Mouse (Mus musculus) heart, postnatal 0 days (tissue): ENCODE measurements at regions not wholly inside any gene's neighbourhood (a gene's known extent, or its start where the extent isn't known, plus 50 kb on each side); places are given as distances from the start of the nearest gene placed in this dataset.
"Not testable (repeated sequence)": the region's sequence is repeated elsewhere in the genome, so short reads cannot be mapped to it uniquely, and the experiment has no call there.

Source experiments
- ATAC-seq: fragments of 200-750 bp; cut with Nextera tagmentation; 2 replicates; pipeline ENCODE4 v1.8.0; 2017; ENCODE audit warnings: low read depth, moderate number of reproducible peaks, moderate library complexity; ENCODE audit not compliant: insufficient read depth
- DNase-seq: peaks from one replicate; pipeline ENCODE4 v3.0.0-alpha.2; 2016; ENCODE audit warnings: low spot score
- H3K27ac ChIP-seq: fragments of 300-500 bp; sonication (generic); 2 replicates; pipeline ENCODE4 v1.5.1; 2014; ENCODE audit warnings: low read depth, mild to moderate bottlenecking
- H3K27me3 ChIP-seq: fragments of 300-500 bp; sonication (generic); 2 replicates; pipeline ENCODE4 v1.6.1; 2014; ENCODE audit warnings: low read length, mixed read lengths; ENCODE audit not compliant: control insufficient read depth, insufficient read depth
- H3K36me3 ChIP-seq: fragments of 300-500 bp; sonication (generic); replicated peaks from 2 replicates; pipeline ENCODE4 v1.6.1; 2014; ENCODE audit warnings: low read length, mixed read lengths; ENCODE audit not compliant: control insufficient read depth, insufficient read depth
- H3K4me1 ChIP-seq: fragments of 300-500 bp; sonication (generic); 2 replicates; pipeline ENCODE4 v1.6.1; 2014; ENCODE audit warnings: antibody characterized with exemption; ENCODE audit not compliant: control insufficient read depth, insufficient read depth
- H3K4me2 ChIP-seq: fragments of 300-500 bp; sonication (generic); 2 replicates; pipeline ENCODE4 v1.6.1; 2014; ENCODE audit warnings: low read depth, mild to moderate bottlenecking, low read length, moderate library complexity
- H3K4me3 ChIP-seq: fragments of 300-500 bp; sonication (generic); 2 replicates; pipeline ENCODE4 v1.5.1; 2014; ENCODE audit warnings: low read depth, low read length
- H3K9ac ChIP-seq: fragments of 300-500 bp; sonication (generic); replicated peaks from 2 replicates; pipeline ENCODE4 v1.6.1; 2014; ENCODE audit warnings: low read depth, low read length, mixed read lengths
- H3K9me3 ChIP-seq: fragments of 300-500 bp; sonication (generic); replicated peaks from 2 replicates; pipeline ENCODE4 v1.6.1; 2016; ENCODE audit warnings: low read length; ENCODE audit not compliant: control insufficient read depth
- CTCF ChIP-seq: IDR thresholded peaks from 2 replicates; pipeline ENCODE4 v1.5.1; 2016; ENCODE audit warnings: antibody characterized with exemption, control low read depth, low read depth
- EP300 ChIP-seq: IDR thresholded peaks from 2 replicates; pipeline ENCODE4 v1.6.1; 2016; ENCODE audit warnings: antibody characterized with exemption, low read depth
- WGBS: fragments of 180-500 bp; shearing (Covaris S2); extraction: QIAGEN DNeasy Blood & Tissue Kit; methylation state at CpG from one replicate; pipeline ENCODE4 v1.1.7; 2014; 5-methylcytosine and 5-hydroxymethylcytosine counted together

- Histone ChIP-seq H3K4me1 (no peaks in the 10 kb centered on the region), H3K27ac (no peak overlapping the region), H3K4me3 (no peak overlapping the region), H3K9ac (no peak overlapping the region), H3K36me3 (no peaks in the 10 kb centered on the region), H3K4me2 (no peak overlapping the region), H3K9me3 (0 out of 2 replicates have a peak, but pooled peaks cover 6% of the 10 kb centered on the region), H3K27me3 (no peaks in the 10 kb centered on the region)
- no peak for ATAC-seq
- TF ChIP-seq EP300 (no peak), CTCF (no peak)
- no peak for DNase-seq
Measured at GRCm38 (mm10) chr12:16349310-16349709, 261.5 kb downstream of the Lpin1 start.

GRCm38 (mm10) chr12:16344021-16344420 is 266.7 kb downstream of the Lpin1 start:
- 86% methylated on average over 3 of the region's 3 CpGs for WGBS
- no peaks in the 10 kb centered on the region for H3K9me3 ChIP-seq
- ATAC-seq (no peak), DNase-seq (no peak)
- no peak overlapping the region for H3K4me2 ChIP-seq
- H3K27me3 ChIP-seq = no peaks in the 10 kb centered on the region
- no peaks in the 10 kb centered on the region for H3K36me3 ChIP-seq
- H3K27ac ChIP-seq = no peak overlapping the region
- no peaks in the 10 kb centered on the region for H3K4me1 ChIP-seq
- H3K4me3 ChIP-seq = no peak overlapping the region
- no peak overlapping the region for H3K9ac ChIP-seq
- no peak for TF ChIP-seq CTCF
- TF ChIP-seq EP300 = no peak

DNA sequence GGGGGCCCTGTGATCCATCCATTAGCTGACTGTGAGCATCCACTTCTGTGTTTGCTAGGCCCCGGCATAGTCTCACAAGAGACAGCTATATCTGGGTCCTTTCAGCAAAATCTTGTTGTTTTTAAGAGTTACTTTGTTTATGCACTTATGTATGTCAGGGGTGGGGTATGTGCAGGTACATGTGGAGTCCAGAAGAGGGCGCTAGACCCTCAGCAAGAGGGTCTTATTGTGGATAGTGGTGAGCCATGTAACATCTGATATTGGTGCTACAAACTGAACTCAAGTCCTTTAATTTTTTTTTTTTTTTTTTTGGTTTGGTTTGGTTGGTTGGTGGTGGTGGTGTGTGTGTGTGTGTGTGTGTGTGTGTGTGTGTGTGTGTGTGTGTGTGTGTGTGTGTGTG is 268.7 kb downstream of the Lpin1 start:
- H3K4me1 ChIP-seq, ATAC-seq, H3K27ac ChIP-seq, DNase-seq, H3K36me3 ChIP-seq, H3K4me2 ChIP-seq, H3K27me3 ChIP-seq, H3K9me3 ChIP-seq, H3K9ac ChIP-seq, H3K4me3 ChIP-seq: not testable (repeated sequence)
- WGBS = 52% methylated on average over 2 of the region's 2 CpGs

DNA sequence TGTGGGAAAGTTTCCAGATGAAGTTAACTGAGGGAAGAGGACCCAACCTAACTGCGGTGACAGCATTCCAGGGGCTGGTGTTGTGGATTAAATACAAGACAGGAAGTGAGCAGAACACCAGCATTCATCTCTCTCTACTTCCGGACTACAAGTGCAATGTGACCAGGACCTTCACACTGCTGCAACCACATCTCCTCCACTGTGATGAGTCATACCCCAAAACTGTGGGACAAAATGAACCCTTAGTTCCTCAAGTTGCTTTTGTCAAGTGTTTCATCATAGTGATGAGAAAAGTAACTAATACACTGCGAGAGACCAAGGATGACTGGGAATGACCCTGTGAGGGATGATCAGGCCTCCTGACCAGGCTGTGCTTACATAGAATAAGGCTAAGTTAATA is 279.3 kb downstream of the Lpin1 start:
- WGBS = 78% methylated on average over 3 of the region's 3 CpGs
- H3K27me3 ChIP-seq = no peaks in the 10 kb centered on the region
- H3K9ac ChIP-seq = no peak overlapping the region
- H3K4me1 ChIP-seq = peaks cover 4% of the 10 kb centered on the region; the same call in 1 of the 2 replicates
- H3K4me2 ChIP-seq = no peak overlapping the region
- no peak overlapping the region for H3K4me3 ChIP-seq
- no peak overlapping the region for H3K27ac ChIP-seq
- TF ChIP-seq EP300 (no peak), CTCF (no peak)
- H3K36me3 ChIP-seq = no peaks in the 10 kb centered on the region
- no peaks in the 10 kb centered on the region for H3K9me3 ChIP-seq
- DNase-seq (no peak), ATAC-seq (no peak)

GRCm38 (mm10) chr12:16329129-16329528 is 281.6 kb downstream of the Lpin1 start:
- no peak for TF ChIP-seq CTCF
- no peak for TF ChIP-seq EP300
- H3K4me3 ChIP-seq = no peak overlapping the region
- H3K9me3 ChIP-seq = no peaks in the 10 kb centered on the region
- no peaks in the 10 kb centered on the region for H3K4me1 ChIP-seq
- no peak overlapping the region for H3K9ac ChIP-seq
- no peak for DNase-seq
- no peaks in the 10 kb centered on the region for H3K36me3 ChIP-seq
- H3K27ac ChIP-seq = no peak overlapping the region
- WGBS = 33% methylated on average over 2 of the region's 2 CpGs
- no peak for ATAC-seq
- H3K4me2 ChIP-seq = no peak overlapping the region
- H3K27me3 ChIP-seq = no peaks in the 10 kb centered on the region

- Histone ChIP-seq H3K27me3 (no peaks in the 10 kb centered on the region), H3K36me3 (no peaks in the 10 kb centered on the region), H3K4me3 (no peak overlapping the region), H3K9ac (no peak overlapping the region), H3K4me2 (no peak overlapping the region), H3K4me1 (no peaks in the 10 kb centered on the region), H3K9me3 (no peaks in the 10 kb centered on the region), H3K27ac (no peak overlapping the region)
- DNase-seq = no peak
- no peak for TF ChIP-seq EP300
- no peak for TF ChIP-seq CTCF
- WGBS = 66% methylated on average over 9 of the region's 9 CpGs
- no peak for ATAC-seq
Measured at GRCm38 (mm10) chr12:16320536-16321402, 290.0 kb downstream of the Lpin1 start.
